Mouse (Mus musculus) frontal cortex, adult (tissue): Measurements from ENCODE around the gene Pafah1b1.

Experiments
- ATAC-seq: cut with Nextera tagmentation; 2 replicates; pipeline ENCODE4 v1.9.2; 2017; ENCODE audit warnings: mild to moderate bottlenecking, moderate library complexity, mixed read lengths; ENCODE audit not compliant: low TSS enrichment

Gene Pafah1b1

GRCm38 (mm10) chr11:74721141-74721540 lies 3.3 kb downstream of the Pafah1b1 start:
- ATAC-seq: no peak

- no peak for ATAC-seq
These were observed 3.8 kb downstream of the Pafah1b1 start for GRCm38 (mm10) chr11:74720668-74721067.

GRCm38 (mm10) chr11:74715971-74716525 lies 8.4 kb downstream of the Pafah1b1 start:
- no peak for ATAC-seq

- ATAC-seq: no peak
These were observed 13.8 kb downstream of the Pafah1b1 start for GRCm38 (mm10) chr11:74710671-74711070.

- ATAC-seq: no peak
These were observed 15.7 kb downstream of the Pafah1b1 start for GRCm38 (mm10) chr11:74708781-74709180.

GRCm38 (mm10) chr11:74704068-74704467 lies 20.4 kb downstream of the Pafah1b1 start:
- no peak for ATAC-seq

- no peak for ATAC-seq
These were observed 25.0 kb downstream of the Pafah1b1 start for GRCm38 (mm10) chr11:74699505-74699904.

- ATAC-seq: no peak
These were observed 32.3 kb downstream of the Pafah1b1 start for GRCm38 (mm10) chr11:74692151-74692550.

GRCm38 (mm10) chr11:74675156-74675555 lies 49.3 kb downstream of the Pafah1b1 start:
- peak; percentile 95 for ATAC-seq

GRCm38 (mm10) chr11:74674713-74675112 lies 49.8 kb downstream of the Pafah1b1 start:
- no peak for ATAC-seq

- ATAC-seq: no peak
These were observed 50.9 kb downstream of the Pafah1b1 start for GRCm38 (mm10) chr11:74673561-74673960.

GRCm38 (mm10) chr11:74672901-74673513 lies 51.5 kb downstream of the Pafah1b1 start:
- ATAC-seq: no peak

- no peak for ATAC-seq
These were observed 52.6 kb downstream of the Pafah1b1 start for GRCm38 (mm10) chr11:74671839-74672238.

- ATAC-seq: no peak
These were observed 53.5 kb downstream of the Pafah1b1 start for GRCm38 (mm10) chr11:74671013-74671412.

- no peak for ATAC-seq
These were observed 54.3 kb downstream of the Pafah1b1 start for GRCm38 (mm10) chr11:74670151-74670550.

- no peak for ATAC-seq
These were observed 55.5 kb downstream of the Pafah1b1 start for GRCm38 (mm10) chr11:74668971-74669370.

GRCm38 (mm10) chr11:74668466-74668865 lies 56.0 kb downstream of the Pafah1b1 start:
- ATAC-seq: no peak

- ATAC-seq: no peak
These were observed 56.9 kb downstream of the Pafah1b1 start for GRCm38 (mm10) chr11:74667582-74668010.

- ATAC-seq: no peak
These were observed 57.5 kb downstream of the Pafah1b1 start for GRCm38 (mm10) chr11:74666776-74667581.

- ATAC-seq: no peak
These were observed 58.2 kb downstream of the Pafah1b1 start for GRCm38 (mm10) chr11:74666284-74666652.

GRCm38 (mm10) chr11:74665631-74666283 lies 58.7 kb downstream of the Pafah1b1 start:
- no peak for ATAC-seq

GRCm38 (mm10) chr11:74664906-74665305 lies 59.6 kb downstream of the Pafah1b1 start:
- no peak for ATAC-seq
